Mouse (Mus musculus) right cerebral cortex, adult 2 months (tissue): ENCODE results near the gene Thbs2.
A peak's percentile ranks its signal among the peaks of the same experiment; 100 is the strongest.

ENCODE experiments used
- DNase-seq, 2 experiments: peaks; one replicate each; pipeline ENCODE4 v3.0.0; 2021 to 2022; ENCODE audit warnings: low spot score in 2 of 2

Thbs2 gene

GRCm38 (mm10) chr17:14693994-14694374 is at the start of gene Thbs2:
Gene Thbs2 (minus strand): TSS chr17:14694235.
- no peak for DNase-seq

GRCm38 (mm10) chr17:14735493-14736004 is 41.5 kb upstream of the Thbs2 start:
- DNase-seq, result no peak

GRCm38 (mm10) chr17:14734380-14734779 is 40.3 kb upstream of the Thbs2 start:
- DNase-seq, result no peak

GRCm38 (mm10) chr17:14733941-14734340 is 39.9 kb upstream of the Thbs2 start:
- peak; percentile 33 to 51 for DNase-seq

- no peak for DNase-seq
Measured at GRCm38 (mm10) chr17:14733027-14733426, 39.0 kb upstream of the Thbs2 start.

GRCm38 (mm10) chr17:14730629-14731028 is 36.6 kb upstream of the Thbs2 start:
- DNase-seq, result no peak

- no peak for DNase-seq
Measured at GRCm38 (mm10) chr17:14727481-14727880, 33.4 kb upstream of the Thbs2 start.

GRCm38 (mm10) chr17:14724786-14725185 is 30.8 kb upstream of the Thbs2 start:
- DNase-seq, result no peak

GRCm38 (mm10) chr17:14721325-14721724 is 27.3 kb upstream of the Thbs2 start:
- DNase-seq, result no peak

- no peak for DNase-seq
Measured at GRCm38 (mm10) chr17:14720912-14721311, 26.9 kb upstream of the Thbs2 start.

GRCm38 (mm10) chr17:14720227-14720626 is 26.2 kb upstream of the Thbs2 start:
- no peak for DNase-seq

- no peak for DNase-seq
Measured at GRCm38 (mm10) chr17:14718801-14719200, 24.8 kb upstream of the Thbs2 start.

- no peak for DNase-seq
Measured at GRCm38 (mm10) chr17:14714782-14715181, 20.7 kb upstream of the Thbs2 start.

GRCm38 (mm10) chr17:14714374-14714773 is 20.3 kb upstream of the Thbs2 start:
- DNase-seq, result no peak

- no peak for DNase-seq
Measured at GRCm38 (mm10) chr17:14711784-14712183, 17.7 kb upstream of the Thbs2 start.

GRCm38 (mm10) chr17:14711032-14711431 is 17.0 kb upstream of the Thbs2 start:
- DNase-seq, result no peak

GRCm38 (mm10) chr17:14706066-14706465 is 12.0 kb upstream of the Thbs2 start:
- DNase-seq, result no peak

GRCm38 (mm10) chr17:14705466-14705865 is 11.4 kb upstream of the Thbs2 start:
- DNase-seq, result peak; percentile 6 to 14

- no peak for DNase-seq
Measured at GRCm38 (mm10) chr17:14703771-14704170, 9.7 kb upstream of the Thbs2 start.

- no peak for DNase-seq
Measured at GRCm38 (mm10) chr17:14703268-14703667, 9.2 kb upstream of the Thbs2 start.

- DNase-seq, result peak; percentile 7 to 10
Measured at GRCm38 (mm10) chr17:14702701-14703100, 8.7 kb upstream of the Thbs2 start.

GRCm38 (mm10) chr17:14701891-14702290 is 7.9 kb upstream of the Thbs2 start:
- DNase-seq, result no peak

- DNase-seq, result no peak
Measured at GRCm38 (mm10) chr17:14700204-14700603, 6.2 kb upstream of the Thbs2 start.

GRCm38 (mm10) chr17:14698188-14698587 is 4.2 kb upstream of the Thbs2 start:
- DNase-seq, result no peak
